Mouse (Mus musculus): Measurements from ENCODE around the gene Ubp1.
"Not testable (repeated sequence)": the region's sequence is repeated elsewhere in the genome, so short reads cannot be mapped to it uniquely, and the experiment has no call there.

Ubp1 gene

GRCm38 (mm10) chr9:113930534-113931374, at the start of gene Ubp1:
TSS of gene Ubp1 (plus strand) at chr9:113930934.
- peak; percentile 98 to 99 for DNase-seq (ENCODE audit: low spot score in 2 of 2)

DNA sequence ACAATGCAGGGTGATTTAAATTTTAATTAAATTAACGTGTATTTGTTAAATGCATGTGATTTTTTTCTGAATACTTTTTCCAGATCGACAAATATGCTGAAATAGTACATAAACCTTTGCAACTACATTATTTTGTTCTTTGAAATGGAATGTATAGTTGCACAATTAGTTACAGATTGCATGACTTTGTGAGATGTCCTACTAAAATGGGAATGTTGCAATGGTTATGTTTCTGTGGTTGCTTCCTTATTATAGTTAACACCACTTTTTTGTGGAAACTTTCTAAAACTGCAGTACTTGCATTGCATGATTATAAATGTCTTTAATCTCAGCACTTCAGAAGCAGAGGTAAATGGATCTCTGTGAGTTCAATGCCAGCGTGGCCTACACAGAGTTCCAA, 35.8 kb upstream of the Ubp1 start:
- DNase-seq (ENCODE audit: low spot score in 2 of 2), result no peak

GRCm38 (mm10) chr9:113903136-113903535, 27.6 kb upstream of the Ubp1 start:
- DNase-seq (ENCODE audit: low spot score in 2 of 2), result no peak

DNA sequence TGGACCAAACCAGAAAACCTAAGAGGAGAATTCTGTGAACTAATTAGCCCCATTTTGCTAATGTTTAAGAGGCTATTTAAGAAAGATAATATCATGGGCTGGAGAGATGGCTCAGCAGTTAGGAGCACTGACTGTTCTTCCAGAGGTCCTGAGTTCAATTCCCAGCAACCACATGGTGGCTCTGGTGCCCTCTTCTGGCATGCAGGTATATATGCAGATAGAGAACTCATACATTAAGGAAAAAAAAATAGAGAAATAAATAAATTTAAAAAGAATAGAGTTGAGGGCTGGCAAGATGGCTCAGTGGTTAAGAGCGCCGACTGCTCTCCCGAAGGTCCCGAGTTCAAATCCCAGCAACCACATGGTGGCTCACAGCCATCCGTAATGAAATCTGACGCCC, 26.4 kb upstream of the Ubp1 start:
- DNase-seq (ENCODE audit: low spot score in 2 of 2), result not testable (repeated sequence)

DNA sequence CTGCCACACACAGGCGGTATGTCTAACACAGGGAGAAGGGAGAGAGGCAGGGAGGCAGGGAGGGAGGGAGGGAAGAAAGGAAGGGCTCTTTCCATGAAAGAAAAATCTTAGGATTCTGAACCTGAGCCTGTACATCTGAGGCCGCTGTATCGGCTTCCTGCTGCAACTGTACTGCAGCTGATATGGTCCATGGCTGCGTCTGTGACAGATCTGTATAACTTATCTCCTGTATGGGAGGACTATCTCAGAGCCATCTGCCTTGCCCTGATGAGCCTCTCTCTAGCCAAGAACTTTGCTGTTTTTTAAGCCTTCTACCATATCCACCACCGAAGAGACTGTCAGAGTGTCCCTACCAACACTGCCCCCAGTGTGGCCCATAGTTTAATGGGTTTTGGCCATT, 14.9 kb upstream of the Ubp1 start:
- DNase-seq (ENCODE audit: low spot score in 2 of 2), result no peak

DNA sequence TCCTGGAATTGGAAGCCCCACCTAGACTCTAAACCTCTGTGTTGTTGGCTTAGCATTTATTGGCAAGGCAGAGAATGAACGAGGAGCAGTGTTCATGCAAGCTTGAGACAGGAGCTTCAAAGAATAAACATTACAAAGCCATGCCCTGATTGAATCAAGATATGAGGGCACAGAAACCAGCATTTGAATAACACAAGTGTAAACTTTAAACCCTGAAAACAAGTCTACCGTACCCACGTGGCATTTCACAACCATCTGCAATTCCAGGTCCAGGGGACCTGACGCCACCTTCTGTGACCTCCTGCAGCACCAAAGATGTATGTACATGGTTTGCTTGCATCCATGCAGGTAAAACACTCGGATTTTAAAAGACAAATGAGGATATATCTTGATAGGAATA, 8.1 kb upstream of the Ubp1 start:
- DNase-seq (ENCODE audit: low spot score in 2 of 2), result no peak

GRCm38 (mm10) chr9:113924883-113925282, 5.9 kb upstream of the Ubp1 start:
- DNase-seq (ENCODE audit: low spot score in 2 of 2), result no peak

DNA sequence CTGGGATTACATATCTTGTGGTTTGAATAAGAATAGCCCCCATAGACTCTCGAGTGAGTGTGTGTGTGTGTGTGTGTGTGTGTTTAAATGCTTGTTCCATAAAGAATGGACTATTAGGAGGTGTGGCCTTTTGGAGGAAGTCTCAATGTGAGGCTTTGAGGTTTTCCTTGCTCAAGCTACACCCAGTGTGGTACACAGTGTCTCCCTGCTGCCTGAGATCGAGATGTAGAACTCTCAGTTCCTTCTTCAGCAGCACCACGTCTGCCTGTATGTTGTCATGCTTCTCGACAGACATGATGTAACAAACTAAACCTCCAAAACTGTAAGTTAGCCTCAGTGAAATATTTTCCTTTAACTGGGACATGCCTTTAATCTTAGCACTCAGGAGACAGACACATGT, 2.1 kb upstream of the Ubp1 start:
- DNase-seq (ENCODE audit: low spot score in 2 of 2), result peak; percentile 8 to 24

GRCm38 (mm10) chr9:113929676-113930075, 1.1 kb upstream of the Ubp1 start:
- DNase-seq (ENCODE audit: low spot score in 2 of 2), result no peak

- peak; percentile 11 to 35 for DNase-seq (ENCODE audit: low spot score in 2 of 2)
These were observed 803 bp downstream of the Ubp1 start for GRCm38 (mm10) chr9:113931375-113932099.

GRCm38 (mm10) chr9:113932100-113932470, 1.4 kb downstream of the Ubp1 start:
- peak; percentile 19 to 26 for DNase-seq (ENCODE audit: low spot score in 2 of 2)

DNA sequence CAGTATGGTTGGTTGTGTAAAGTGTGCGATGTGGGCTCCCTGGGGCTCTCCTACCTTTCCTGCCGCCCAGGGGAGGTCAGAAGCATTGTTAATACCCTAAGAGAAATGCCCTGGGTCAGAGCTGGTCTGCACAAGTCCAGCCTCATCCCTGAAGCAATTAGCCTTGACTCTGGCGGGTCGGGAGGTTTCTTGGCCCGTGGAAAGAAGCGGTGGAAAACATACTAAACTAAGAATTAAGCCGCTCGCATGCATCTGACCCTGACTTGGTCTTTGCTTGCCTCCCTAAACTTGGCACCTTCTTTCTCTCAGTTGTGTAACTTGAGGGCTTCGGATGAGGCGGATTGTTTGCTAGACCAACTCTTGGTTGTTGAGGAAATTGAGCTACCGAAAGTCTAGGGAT, 1.8 kb downstream of the Ubp1 start:
- DNase-seq (ENCODE audit: low spot score in 2 of 2), result peak in 1 of 2 experiments; percentile 13

DNA sequence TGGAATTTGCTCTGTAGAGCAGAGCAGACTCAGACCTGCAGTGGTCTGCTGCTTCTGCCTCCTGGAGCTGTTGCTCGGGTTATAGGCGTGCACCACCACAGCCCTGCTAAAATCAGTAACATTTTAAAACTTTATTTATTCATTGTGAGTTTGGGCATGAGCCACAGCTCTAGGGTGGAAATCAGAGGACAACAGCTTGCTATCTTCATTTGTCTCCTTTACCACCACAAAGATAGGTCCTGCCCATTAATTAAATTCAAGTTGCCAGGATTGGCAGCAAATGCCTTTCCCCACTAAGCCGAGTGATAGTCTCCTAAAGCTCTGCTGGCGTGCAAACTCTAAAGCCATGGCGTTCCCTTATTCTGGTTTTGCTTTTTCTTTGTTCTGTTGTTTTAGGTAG, 4.9 kb downstream of the Ubp1 start:
- no peak for DNase-seq (ENCODE audit: low spot score in 2 of 2)

GRCm38 (mm10) chr9:113939063-113939850, 8.5 kb downstream of the Ubp1 start:
- no peak for DNase-seq (ENCODE audit: low spot score in 2 of 2)

DNA sequence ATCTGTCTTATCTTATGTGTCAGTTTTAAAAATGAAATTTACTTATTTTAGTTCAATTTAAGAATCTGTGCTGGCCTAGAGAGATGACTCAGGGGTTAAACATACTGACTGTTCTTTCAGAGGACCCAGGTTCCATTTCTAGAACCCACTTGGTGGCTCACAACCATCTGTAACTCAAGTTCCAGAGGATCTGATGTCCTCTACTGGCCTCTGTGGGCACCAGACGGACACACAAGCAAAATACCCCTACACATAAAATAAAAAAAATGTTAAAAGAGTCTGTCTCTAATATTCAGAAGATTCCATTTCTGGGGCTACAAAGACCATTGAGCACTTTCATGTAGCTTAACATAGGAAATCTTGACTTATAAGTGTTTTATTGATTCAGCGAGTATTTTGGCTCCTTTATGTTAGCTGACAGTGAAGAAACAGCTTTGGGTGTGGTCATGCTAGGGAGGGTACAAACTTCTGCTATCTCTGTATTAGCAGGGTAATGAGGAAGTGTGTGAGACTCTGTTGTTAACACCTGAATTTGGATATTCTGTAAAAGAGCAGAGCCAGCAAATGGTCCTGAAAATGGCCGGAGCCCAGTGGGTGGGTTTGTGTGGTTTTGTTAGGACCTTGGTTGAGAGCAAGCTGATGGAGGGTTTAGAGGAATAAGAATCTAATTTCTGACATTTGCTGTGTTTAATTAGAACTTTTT, 10.5 kb downstream of the Ubp1 start:
- no peak for DNase-seq (ENCODE audit: low spot score in 2 of 2)

DNA sequence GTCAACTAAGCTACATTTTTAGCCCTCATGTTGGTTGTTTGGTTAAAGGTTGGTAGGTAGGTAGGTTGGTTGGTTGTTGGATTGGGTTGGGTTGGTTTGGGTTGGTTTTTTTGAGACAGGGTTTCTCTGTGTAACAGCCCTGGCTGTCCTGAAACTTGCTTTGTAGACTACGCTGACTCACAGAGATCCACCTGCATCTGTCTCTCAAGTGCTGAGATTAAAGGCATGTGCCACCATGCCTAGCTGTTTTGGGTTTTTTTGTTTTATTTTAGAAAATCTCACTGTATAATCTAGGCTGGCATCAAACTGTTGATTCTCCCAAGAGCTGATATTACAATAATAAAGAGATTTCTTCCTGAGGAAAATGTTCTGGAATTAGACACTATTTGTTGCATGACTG, 12.6 kb downstream of the Ubp1 start:
- DNase-seq (ENCODE audit: low spot score in 2 of 2), result no peak

- DNase-seq (ENCODE audit: low spot score in 2 of 2), result no peak
These were observed 16.5 kb downstream of the Ubp1 start for GRCm38 (mm10) chr9:113947216-113947615.

- no peak for DNase-seq (ENCODE audit: low spot score in 2 of 2)
These were observed 27.0 kb downstream of the Ubp1 start for GRCm38 (mm10) chr9:113957777-113958176.

- DNase-seq (ENCODE audit: low spot score in 2 of 2), result no peak
These were observed 33.0 kb downstream of the Ubp1 start for GRCm38 (mm10) chr9:113963718-113964117.

DNA sequence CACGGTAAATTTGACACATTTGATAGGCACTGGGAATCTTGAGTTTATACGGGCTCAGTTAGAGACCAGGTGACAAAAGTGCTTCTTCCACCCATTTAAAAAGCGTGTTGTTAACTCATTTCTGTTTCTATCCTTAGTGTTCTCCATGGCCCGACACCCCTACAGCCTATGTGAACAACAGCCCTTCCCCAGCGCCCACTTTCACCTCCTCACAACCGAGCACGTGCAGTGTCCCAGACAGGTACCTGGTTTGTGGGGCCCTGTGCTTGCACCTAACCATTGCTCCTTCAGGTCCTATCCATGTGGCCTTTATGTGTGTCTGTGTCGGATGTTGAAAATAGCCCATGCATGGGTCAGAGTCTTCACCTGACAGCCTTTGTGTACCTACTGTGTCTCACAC, 33.7 kb downstream of the Ubp1 start:
- DNase-seq (ENCODE audit: low spot score in 2 of 2), result no peak

- DNase-seq (ENCODE audit: low spot score in 2 of 2), result no peak
These were observed 36.1 kb downstream of the Ubp1 start for GRCm38 (mm10) chr9:113966838-113967237.

DNA sequence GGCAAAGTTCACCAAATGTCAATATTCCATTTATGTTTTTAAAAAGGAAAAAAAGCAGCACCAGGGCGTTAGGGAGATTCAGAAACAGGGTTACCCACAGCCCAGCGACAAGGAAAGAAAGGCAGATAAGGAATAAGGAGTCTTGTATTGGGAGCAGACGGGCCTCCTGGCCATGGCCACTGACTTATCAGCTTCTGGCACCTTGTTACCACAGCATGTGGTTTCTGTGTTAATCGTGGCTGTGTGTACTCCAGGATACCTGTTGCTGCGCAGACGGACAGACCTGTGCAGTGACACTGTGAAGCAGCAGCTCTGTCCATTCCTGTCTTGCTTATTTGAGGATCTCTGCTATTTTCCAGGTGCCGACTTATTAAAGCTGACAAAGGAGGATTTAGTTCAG, 38.2 kb downstream of the Ubp1 start:
- DNase-seq (ENCODE audit: low spot score in 2 of 2), result no peak

Measured in heart, adult 9 months (tissue).